ENCODE assay signal across 9 mouse cellular contexts in the genomic region with DNA sequence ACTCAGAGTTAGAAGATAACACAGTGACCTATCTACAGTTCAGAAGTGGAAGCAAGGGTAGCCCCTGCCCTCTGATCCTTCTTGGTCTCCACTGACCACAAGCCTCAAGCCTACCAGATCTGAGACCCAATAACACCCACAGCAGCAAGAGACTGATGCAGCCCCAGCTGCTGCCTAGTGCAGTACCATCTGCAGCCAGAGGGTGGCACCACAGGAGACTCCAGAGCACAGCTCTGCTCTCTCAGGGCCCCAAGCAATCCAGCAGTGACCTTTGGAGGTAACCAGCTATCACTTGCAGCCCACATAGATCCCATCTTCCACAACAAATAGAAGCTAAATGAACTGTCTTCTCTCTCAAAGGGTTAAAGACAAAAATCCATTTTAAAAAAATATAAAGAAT. TPM values are rescaled to one million over a fixed set of nuclear protein-coding genes. Genes with fewer than 3 reads are reported as not detected.
DNase-seq lines count a peak whose midpoint lies in the region; ATAC-seq lines count a peak whose summit lies in the region.
"Had no signal": no experiment of that assay in that cellular context is flagged by ENCODE, and none has a peak within 500 bp of the region (broad histone marks: within the 10 kb centered on the region; RNA-seq: fewer than 3 reads in every experiment).

No protein-coding gene starts in this region.

- no peak overlapping the region for H3K4me3 ChIP-seq in forebrain, embryonic 12.5 days (replicated peaks)
- H3K4me3 ChIP-seq: lung, embryonic 15.5 days had no signal

- intact Hi-C loops in heart, postnatal 25 days (cut with DNase I), result no loop called here

- H3K36me3 ChIP-seq in forebrain, embryonic 12.5 days (replicated peaks), result peaks cover 34% of the 10 kb centered on the region
- H3K36me3 ChIP-seq: lung, embryonic 15.5 days had no signal

- peak; percentile 2 for DNase-seq in MEL-GATA-1-ER (ENCODE audit: extremely low read depth, low read depth)
- DNase-seq in c-Kit-positive CD71-negative TER-119-negative erythroid progenitor cells, embryonic 14.5 days (ENCODE audit: low read depth), result peak; percentile 45
- DNase-seq in heart, postnatal 25 days (ENCODE audit: low spot score), result peak; percentile 27
- DNase-seq in layer of hippocampus, postnatal 25 days (ENCODE audit: extremely low spot score in 1 of 2, low spot score in 1 of 2), result peak; percentile 67 to 90
- peak; percentile 87 for DNase-seq in right cerebral cortex, postnatal 14 days
- peak; percentile 75 for DNase-seq in urinary bladder, postnatal 25 days (ENCODE audit: low spot score)

- no peak overlapping the region for H3K27ac ChIP-seq in forebrain, embryonic 12.5 days
- H3K27ac ChIP-seq: lung, embryonic 15.5 days had no signal

- H3K27me3 ChIP-seq in forebrain, embryonic 12.5 days, result no peaks in the 10 kb centered on the region
- H3K27me3 ChIP-seq: lung, embryonic 15.5 days had no signal

- H3K4me1 ChIP-seq in forebrain, embryonic 12.5 days, result no peaks in the 10 kb centered on the region
- H3K4me1 ChIP-seq: lung, embryonic 15.5 days had no signal

- no peak overlapping the region for H3K4me2 ChIP-seq in forebrain, embryonic 12.5 days
- H3K4me2 ChIP-seq: lung, embryonic 15.5 days had no signal

- no peak overlapping the region for H3K9ac ChIP-seq in forebrain, embryonic 12.5 days
- H3K9ac ChIP-seq: lung, embryonic 15.5 days had no signal

- ATAC-seq in forebrain, embryonic 12.5 days (ENCODE audit: low FRiP score), result peak; percentile 56; the same call in 1 of the 2 replicates
- peak; percentile 85 for ATAC-seq in megakaryocyte-erythroid progenitor cell, adult 5-6 weeks (replicated peaks; ENCODE audit: low FRiP score, low TSS enrichment, poor library complexity, severe bottlenecking)

- H3K9me3 ChIP-seq in forebrain, embryonic 12.5 days, result no peaks in the 10 kb centered on the region
- H3K9me3 ChIP-seq: lung, embryonic 15.5 days had no signal

RNA-seq across cellular contexts. Expression of gene Aqp12, which starts 8.3 kb away (rescaled TPM):
- polyA plus RNA-seq in forebrain, embryonic 12.5 days (2016; fragmentation: Nextera tagmentation; extraction: Ambion mirVana), result not detected in 2 replicates
- total RNA-seq in heart, postnatal 25 days (2021), result not detected
- total RNA-seq in layer of hippocampus, postnatal 25 days (2021), result not detected
- total RNA-seq in megakaryocyte-erythroid progenitor cell, adult 5-6 weeks (2014; fragmentation: Nextera tagmentation), result not detected in 2 replicates
- total RNA-seq in megakaryocyte-erythroid progenitor cell, adult 5-6 weeks (2017), result not detected in 2 replicates
- polyA plus RNA-seq: lung, embryonic 15.5 days had no signal

Comparison
In these comparisons a context has a peak if more than half of its experiments do, and no peak if none do; other contexts are left out.
1. DNase-seq: peak in every context shown above with its lines; median percentile 87 in right cerebral cortex, postnatal 14 days; 78 in layer of hippocampus, postnatal 25 days; 75 in urinary bladder, postnatal 25 days; 45 in c-Kit-positive CD71-negative TER-119-negative erythroid progenitor cells, embryonic 14.5 days; 27 in heart, postnatal 25 days; 2 in MEL-GATA-1-ER.